Mouse (Mus musculus) left cerebral cortex, postnatal 10 days (tissue): ENCODE data around the gene Micu1. TPM values are rescaled to one million over a fixed set of nuclear protein-coding genes. Genes with fewer than 3 reads are reported as not detected.
"Not testable (repeated sequence)": the region's sequence is repeated elsewhere in the genome, so short reads cannot be mapped to it uniquely, and the experiment has no call there.

Experiments used
- DNase-seq, 2 experiments: peaks; one replicate each; pipeline ENCODE4 v3.0.0; 2021 to 2022; ENCODE audit warnings: low spot score in 2 of 2, mixed read lengths in 1 of 2; ENCODE audit errors: extremely low spot score in 1 of 2
- intact Hi-C: fragments of 180-260 bp; cut with DNase I; formaldehyde crosslinking; loops from one replicate; pipeline ENCODE4 v1.15.1; 2025
- total RNA-seq, 2 experiments: library from RNA; stranded (reverse); gene quantifications; 2 replicates each; pipeline ENCODE4 v1.2.3; 2021

Gene Micu1
- total RNA-seq = 10 to 100 TPM; 78.5 to 79.8 TPM

DNA sequence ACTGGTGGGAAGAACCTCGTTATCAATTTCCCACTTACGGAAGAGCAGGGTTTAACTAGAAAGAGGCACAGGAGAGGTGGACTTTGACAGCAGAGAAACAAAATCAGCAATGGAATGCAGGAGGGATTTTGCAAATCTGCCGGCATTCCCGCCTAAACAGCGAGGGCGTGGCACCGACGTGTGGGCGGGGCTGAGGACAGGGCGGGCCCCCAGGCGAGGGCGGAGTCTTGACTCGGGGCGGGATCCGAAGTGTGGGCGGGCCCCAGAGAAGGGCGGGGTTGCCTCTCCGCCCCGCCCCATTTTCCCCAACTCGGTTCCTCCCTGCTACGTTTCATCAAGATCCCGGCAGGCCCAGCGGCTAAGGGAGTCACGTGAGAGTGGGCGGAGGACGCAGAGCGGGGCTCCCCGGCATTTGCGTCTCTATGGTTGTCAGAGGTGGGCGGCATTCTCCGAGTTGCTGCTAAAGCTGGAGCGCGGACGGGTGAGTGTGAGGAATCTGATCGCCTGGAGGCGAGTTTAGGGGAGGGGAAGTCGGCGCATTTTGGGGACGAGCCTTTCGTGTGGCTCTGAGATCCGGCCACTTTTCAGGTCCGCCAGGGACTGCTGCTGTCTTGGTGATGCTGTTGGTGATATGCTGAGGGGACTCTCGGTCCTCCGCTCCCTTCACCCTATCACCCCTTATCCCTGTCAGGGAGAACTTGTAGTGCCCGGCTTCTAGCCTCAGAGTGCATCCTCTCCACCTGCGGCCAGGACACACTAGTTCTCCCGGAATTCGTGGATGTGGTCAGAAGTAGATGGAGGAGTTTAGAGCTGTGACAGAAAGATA lies at the start of gene Micu1:
Micu1 (plus strand) TSS at position 271 of the 826 bp plus-strand sequence.
- intact Hi-C loops = loop anchor here (5.0 kb wide), 1 partner anchor 85 kb away; the partner anchor contains the start of genes Gm10322 and Mcu
- peak; percentile 95 to 97 for DNase-seq

DNA sequence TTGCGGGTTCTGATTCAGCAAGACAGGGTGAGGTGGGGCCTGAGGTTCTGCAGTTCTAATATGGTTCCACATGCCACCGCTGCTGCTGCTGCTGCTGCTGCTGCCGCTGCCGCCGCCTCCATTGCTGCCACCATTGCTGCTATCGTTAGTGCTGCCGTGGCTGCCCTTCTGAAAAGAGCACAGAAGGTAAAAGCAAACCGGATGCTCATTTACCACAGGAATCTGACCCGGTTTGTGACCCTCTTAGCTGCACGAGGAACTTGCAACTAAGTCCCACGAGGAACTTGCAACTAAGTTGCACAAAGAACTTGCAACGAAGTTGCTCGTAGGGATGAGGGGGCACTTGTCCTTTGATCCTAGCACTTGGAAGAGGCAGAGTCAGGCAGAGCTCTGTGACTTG lies 45.5 kb upstream of the Micu1 start:
- intact Hi-C loops = no loop called here
- DNase-seq = no peak

DNA sequence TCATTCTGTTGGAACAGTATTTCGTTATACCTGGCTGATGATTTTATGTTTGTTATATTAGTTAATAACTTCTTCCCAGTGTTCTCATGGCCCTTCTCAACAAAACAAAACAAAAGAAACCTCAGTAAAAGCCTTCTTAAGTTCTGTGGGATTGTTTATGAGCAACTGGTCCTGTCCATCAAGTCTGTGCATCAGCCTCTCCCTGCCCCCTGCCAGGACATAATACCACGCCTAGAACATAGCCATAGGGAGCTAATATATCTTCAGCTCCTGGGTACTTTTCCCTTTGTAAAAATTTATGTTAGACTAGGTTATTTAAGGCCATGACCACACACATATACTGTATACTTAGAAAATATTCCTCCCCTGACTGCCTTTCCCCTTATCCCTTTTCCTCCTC lies 37.5 kb upstream of the Micu1 start:
- no peak for DNase-seq
- intact Hi-C loops = no loop called here

DNA sequence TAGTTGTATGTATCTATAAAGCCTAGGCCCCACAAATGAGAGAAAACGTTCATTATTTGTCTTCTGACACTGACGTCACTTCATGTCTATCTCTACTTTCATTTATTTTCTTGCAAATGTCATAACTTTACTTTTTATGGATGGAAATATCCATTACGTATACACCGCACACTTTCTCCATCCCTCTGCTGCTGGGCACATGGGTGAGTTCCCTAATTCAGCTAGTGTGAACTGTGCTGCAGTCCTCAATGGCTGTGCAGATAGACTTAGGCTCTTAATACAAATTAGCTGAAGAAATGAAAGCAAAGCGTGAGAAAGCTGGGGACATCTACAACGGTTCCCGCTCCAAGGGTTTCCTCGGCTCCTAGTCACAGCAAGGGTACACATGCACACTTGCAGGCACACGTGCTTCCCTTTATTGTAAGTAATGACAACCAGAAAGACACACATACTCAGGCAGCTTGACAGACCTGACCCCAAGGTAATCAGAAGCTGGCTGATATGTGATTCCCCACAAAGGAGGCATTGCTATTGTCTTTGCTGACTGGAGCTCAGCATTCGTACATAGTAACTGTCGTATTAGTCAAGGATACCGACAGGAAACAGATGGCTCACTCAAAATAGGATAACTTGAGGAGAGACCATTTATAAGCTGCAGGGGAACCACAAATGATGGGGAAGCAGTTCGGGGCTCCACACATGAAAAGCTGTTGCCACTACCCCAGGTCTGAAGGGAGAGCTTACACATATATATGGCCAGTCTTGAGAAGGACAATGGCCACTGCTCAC lies 36.6 kb upstream of the Micu1 start:
- intact Hi-C loops = no loop called here
- DNase-seq = peak in 1 of 2 experiments; percentile 24

DNA sequence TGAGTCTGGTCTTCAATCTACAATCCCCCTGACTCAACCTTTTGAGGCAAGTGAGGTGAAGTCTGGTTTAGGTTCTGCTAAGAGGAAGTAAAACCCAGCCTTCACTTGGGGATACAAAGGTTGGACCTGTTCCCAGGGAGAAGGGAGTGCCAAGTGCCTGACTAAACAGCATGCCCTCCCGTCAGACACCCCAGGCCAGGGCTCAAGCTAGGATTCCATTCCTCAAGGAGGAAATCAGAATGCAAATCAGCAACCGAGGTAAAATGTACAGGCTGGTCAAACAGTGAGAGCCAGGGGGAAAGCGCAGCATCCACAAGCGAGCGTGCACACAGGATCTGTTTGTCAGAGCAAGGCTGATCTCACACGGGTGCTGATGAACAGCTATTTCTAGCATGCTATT lies 34.9 kb upstream of the Micu1 start:
- peak in 1 of 2 experiments; percentile 23 for DNase-seq
- intact Hi-C loops = no loop called here

DNA sequence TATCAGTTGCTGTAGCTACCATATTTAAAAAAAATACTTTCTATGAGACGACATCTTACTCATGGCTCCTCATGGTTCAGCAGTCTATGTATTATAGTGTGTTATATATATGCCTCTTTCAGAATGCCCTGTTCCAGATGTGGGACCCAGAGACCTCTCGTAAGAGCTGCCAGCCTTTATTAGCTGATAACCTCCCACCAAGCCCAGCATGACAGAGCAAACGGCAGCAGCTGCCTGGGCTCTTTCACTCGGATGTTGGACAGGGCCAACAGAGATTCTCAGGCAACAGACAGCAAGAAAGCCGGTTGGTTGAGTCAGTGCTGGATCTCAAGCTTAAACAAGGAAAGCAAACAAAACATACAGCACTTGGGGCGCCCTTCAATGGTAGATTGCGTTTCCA lies 33.8 kb upstream of the Micu1 start:
- intact Hi-C loops = no loop called here
- no peak for DNase-seq

DNA sequence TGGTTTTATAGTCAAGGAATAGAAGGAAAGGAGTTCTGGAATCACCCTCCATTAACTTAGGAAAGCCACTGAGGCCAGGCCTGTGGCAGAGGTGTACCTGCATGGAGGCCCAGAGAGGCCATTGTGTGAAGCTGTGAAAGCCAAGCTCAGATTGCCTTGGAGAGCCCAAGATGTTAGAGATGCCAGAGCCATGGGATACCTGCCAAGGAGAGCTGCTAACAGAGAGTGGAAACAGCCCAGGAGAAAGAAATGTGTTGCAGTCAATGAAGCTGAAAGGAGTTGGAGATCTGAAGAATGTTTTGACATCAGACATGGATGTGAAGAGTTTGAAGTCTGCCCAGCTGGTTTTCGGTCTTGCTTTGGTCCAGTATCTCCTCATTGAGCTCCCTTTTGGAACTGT lies 24.4 kb upstream of the Micu1 start:
- intact Hi-C loops = no loop called here
- peak in 1 of 2 experiments; percentile 18 for DNase-seq

DNA sequence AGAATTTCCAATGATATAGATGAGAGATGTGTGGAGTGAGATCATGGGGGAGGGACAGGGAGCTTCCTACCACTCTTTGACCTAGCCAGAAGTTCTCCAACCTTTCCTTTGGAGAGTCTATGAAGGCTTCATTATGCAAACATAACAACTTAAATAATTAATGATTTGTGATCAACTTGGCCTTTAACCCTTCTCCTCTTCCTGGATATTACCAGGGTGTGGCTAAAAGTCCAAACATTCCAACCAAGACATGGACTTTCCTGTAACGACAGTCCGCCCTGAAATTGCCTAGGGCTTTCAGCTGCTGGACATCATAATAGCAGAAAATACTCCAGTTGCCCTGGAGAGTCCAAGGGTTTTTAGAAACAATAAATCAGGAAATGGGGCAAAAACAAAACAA lies 23.1 kb upstream of the Micu1 start:
- no peak for DNase-seq
- intact Hi-C loops = no loop called here

DNA sequence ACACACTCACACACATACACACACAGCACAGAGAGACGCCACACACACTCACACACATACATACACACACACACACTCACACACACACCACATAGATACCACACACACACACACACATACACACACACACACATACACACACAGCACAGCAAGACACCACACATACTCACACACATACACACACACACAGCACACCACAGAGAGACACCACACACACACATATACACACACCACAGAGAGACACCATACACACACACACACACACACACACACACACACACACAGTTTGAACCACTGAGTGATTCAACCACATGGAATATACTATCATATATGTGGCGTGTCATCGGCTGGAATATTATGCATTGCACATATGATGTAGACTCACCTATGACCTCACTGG lies 16.7 kb upstream of the Micu1 start:
- not testable (repeated sequence) for DNase-seq
- intact Hi-C loops = loop anchor here (10.0 kb wide), 1 partner anchor 51 kb away; no protein-coding TSS in a partner anchor

DNA sequence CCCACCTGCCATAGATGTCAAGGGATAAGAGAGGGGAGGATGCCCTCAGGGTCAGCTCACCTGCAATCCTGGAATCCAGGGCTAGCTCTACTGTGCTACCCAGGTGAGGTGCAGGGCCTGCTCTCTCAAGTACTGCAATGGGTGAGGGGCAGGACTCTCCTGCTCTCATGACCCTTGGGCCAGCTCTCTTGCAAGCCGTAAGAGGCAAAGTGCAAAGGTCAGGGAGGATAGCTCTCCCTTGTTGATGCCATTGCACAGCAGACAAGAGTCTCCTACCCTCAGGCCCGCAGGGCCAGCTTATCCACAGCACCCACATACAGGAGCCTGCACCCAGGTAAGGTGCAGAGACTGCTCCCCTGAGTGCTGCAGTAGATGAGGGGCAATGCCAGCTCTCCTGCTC lies 15.2 kb upstream of the Micu1 start:
- intact Hi-C loops = loop anchor here (10.0 kb wide), 1 partner anchor 52 kb away; no protein-coding TSS in a partner anchor
- no peak for DNase-seq

DNA sequence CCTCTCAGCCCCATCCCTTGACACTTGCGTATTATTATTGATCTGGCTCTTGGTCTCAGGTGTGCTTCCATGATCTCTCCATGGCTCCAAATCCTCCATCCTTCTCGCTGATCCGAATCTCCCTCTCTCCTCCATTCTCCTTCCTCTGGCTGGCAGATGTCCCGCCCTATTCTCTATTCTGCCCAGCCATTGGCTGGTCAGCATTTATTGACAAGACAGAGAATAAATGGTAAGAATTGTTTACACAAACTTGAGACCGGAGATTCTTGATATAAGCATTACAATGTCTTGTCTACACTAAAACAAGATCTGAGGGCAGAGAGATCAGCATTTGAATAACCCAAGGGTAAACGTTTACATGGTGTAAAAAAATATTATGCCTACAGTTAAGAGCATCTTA lies 12.4 kb upstream of the Micu1 start:
- no peak for DNase-seq
- intact Hi-C loops = loop anchor here (10.0 kb wide), 1 partner anchor 55 kb away; no protein-coding TSS in a partner anchor

DNA sequence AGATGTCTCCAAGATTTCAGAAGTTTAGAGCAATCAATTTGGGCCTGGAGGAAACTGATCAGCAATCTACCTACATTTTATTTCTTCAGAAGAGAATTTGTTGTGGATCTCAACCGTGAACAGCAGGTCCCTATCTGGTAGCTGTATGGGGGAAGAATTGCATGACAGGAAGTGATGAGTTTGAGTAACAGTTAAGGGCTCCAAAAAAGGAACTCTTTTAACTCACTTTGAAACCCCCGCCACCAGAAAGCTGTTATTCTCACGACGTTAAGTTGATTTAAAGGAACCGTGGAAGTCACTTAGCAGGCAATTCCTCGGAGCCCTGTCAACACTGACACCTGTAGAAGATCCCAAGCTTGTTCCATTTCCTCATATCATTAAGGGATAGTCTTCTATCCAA lies 9.8 kb upstream of the Micu1 start:
- intact Hi-C loops = no loop called here
- DNase-seq = no peak

DNA sequence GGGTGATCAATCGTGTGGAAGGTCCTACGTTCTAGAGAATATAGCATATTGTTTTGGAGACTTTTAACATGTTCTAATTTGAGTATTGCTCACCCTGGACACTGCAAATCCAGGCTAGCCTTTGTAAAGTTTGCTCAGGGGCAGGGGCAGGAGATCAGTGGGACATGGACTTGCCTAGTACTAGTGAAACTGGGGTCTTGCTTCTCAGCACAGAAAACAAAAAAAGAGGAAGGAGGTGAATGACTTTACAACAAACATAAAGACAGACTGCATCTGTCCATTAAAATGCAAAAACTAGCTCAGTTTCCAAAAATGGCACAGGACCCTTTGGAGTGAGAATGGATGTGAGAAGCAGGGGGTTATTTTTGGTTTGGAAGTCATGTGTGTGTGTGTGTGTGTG lies 8.2 kb upstream of the Micu1 start:
- DNase-seq = no peak
- intact Hi-C loops = no loop called here

DNA sequence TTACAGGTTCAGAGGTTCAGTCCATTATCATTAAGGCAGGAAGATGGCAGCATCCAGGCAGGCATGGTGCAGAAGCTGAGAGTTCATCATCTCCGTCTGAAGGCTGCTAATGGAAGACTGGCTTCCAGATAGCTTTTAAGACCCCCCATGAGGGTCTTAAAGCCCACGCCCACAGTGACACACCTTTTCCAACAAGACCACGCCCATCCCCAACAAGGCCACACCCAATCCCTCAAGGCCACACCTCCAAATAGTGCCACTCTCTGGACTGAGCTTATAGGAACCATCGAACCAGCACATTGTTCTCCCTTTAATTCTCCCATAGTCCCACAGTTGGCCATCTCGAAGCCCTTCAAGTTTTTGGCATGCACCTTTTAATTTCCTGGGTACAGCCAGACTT lies 2.8 kb upstream of the Micu1 start:
- DNase-seq = no peak
- intact Hi-C loops = no loop called here

DNA sequence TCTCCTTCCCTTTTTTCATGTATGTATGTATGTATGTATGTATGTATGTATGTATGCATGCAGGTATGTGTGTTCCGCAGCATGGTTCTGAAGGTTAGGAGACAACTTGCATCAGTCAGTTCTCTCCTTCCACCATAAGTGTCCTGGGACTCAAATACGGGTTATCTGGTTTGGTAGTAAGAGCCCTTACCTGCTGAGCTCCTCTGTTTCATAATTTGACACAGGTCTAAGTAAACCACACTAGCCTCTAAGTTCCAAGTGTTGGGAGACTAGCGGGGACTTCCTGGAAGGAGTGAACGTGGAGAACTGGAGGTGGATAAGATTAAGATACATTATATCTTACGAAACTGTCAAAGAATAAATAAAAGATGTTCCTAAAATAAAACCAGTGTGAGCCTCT lies 472 bp upstream of the Micu1 start:
- intact Hi-C loops = loop anchor here (5.0 kb wide), 1 partner anchor 85 kb away; the partner anchor contains the start of genes Gm10322 and Mcu
- DNase-seq = no peak

DNA sequence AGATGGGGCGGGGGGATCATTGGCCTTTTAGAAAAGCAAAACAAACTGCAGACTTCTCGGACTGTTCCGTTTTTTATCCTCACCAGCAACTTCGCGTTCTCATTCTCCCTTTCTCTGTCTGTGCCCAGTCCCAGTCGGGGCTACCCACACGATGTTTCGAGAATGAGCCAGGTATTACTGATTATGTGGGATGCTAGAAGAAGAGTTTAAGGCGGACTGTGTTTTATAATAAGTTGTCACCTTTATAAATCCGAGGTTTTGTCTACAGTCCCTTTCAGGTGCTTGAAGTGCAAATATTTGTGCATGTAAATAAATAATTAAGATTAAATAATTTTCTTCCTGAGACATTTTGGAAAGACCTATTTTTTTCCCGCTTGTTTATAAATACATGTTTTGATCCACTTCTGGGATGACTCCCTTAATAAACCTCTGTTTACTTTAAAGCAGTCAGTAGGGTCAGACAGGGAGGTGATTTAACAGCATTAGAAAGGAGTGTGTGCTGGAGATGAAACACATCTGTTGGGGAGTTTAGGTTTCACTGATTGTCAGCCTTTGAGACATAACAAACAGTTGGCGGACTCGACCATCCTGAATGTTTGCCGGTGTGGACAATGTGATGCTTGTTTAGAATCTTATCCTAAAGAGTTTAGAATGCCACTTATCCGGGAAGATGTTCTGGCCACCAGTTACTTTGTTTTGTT lies 933 bp downstream of the Micu1 start:
- no peak for DNase-seq
- intact Hi-C loops = loop anchor here (5.0 kb wide), 1 partner anchor 86 kb away; the partner anchor contains the start of genes Gm10322 and Mcu

DNA sequence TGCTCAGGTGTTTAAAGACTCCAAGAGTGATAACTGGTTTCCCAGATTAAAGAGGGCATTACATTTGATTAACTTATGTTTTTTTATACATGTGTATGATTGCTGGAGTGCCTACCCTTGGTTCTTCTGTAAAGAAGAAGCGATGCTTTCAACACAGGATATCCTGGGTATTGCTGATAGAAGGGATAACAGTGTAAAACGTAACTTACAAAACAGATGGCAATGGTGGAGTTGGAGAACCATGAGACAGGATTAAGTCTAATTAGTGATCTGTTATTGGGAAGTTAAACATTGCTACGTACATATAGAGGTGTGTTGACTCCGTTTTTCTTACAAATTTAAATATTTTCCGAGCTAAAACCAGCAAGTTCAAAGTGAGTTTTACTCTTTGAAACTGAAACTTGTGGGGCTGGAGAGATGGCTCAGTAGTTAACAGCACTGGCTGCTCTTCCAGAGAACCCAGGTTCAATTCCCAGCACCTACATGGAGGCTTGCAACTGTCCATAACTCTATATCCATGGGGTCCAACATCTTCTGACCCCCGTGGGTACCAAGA lies 4.8 kb downstream of the Micu1 start:
- DNase-seq = no peak
- intact Hi-C loops = no loop called here

DNA sequence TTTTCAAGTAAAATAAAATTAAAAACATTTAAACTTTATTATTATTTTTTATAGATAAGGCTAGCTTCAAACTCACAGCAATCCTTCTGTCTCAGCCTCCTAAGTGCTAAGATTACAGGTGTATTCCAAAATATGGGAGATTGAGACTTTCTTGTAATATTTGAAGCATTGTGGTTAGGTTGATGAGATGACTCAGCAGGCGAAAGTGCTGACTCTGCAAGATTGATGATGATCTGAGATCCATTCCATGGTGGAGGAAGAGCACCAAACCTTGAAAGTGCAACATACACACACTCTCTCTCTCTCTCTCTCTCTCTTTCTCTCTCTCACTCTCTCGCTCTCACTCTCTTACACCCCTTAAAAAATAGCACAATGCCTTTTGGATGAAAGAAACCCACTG lies 5.3 kb downstream of the Micu1 start:
- intact Hi-C loops = no loop called here
- DNase-seq = no peak

DNA sequence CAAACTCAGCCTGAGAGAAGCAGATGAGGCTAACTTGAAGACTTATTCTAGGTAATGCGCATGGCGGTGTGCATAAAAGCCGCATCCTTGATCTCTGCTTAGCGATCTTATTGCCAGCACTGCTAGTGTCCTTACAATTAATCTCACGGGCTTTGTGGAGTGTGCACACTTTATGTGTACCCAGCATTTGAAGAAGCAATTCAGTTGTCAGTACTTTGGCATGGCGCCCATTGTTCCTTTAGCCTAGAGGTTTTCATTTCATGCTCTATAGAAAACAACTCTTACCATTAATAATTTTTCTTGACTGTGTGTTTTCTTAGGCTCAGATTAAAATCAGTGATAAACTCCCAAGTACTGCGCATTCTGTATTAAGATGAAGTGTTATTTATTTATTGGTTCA lies 7.0 kb downstream of the Micu1 start:
- intact Hi-C loops = no loop called here
- DNase-seq = peak in 1 of 2 experiments; percentile 38
